Mouse (Mus musculus): ENCODE measurements around the gene Rint1.

DNA sequence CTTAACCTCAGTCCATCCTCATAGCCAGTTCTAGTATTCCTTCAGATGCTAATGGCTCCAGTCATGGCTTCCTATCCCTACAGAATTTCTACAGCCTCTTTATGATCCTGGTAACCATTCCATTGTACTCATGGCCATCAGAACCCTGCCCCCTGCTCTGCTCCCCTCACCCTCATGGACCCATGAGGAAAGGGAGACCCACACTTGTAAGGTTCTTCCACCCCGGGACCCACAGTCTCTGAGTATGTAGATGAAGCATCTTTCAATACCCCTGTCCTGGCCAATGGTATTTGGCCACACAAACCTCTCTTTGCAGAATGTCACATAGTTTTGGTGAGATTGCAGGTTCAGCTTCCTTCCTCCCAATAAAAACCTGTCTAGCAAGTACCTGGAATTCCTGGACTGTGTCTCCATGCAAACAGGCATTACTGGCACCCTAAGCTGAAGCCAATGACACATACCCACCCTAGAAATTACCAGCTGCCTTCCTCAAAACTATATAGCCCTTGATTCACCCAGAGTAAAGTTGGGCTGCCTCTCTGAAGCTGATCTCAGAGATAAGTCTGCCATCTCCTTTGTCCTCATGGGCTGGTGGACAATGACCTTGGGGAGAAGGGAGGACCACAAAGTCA is 71.7 kb downstream of the Rint1 start:
- TF ChIP-seq POLR2A (IDR thresholded peaks at IDR 0.05; ENCODE audit: borderline replicate concordance, extremely low read depth, insufficient read depth, insufficient read length, poor library complexity, severe bottlenecking): no peak
- TF ChIP-seq CTCF (IDR thresholded peaks at IDR 0.05; ENCODE audit: borderline replicate concordance, extremely low read depth, insufficient read depth, insufficient read length): no peak
